8 mouse cellular contexts compared by ENCODE assay signal in the genomic region with DNA sequence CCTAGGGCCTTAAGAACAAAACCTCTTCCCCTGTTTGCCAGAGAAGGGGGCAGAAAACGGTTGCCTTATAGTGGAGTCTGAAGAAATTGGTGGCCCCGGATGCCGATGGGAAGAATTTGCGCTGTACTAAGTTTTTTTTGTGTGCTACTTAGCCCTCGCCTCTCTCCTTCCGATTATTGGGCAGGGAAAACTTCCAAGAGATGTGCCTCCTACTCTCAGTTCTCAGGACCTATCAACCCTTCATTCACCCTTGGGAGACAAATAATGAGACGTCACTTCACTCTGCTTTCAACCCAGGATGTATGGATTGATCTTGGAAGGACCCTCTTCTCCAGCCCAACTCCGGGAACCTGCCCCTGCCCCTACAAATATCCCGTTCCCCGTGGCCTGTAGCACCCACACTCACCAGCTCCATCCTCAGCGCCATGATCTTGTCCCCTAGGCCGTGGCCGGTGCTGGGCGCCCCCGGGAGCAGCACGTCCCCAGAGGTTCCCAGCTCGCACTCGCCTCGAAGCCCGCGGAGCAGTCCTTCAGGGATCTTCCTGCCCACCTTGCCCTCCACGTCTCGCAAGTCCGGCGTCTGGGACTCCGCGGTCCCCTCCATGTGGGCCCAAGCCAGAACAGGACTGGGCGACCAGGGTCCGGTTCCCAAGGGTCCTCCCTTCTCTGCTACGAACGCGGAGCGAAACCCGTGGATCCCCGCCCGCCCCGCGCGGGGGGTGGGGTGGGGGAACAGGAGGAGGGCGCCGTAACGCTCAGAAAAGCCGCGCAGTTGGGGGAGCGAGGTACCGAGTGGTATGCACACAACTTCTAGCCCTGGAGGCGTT. TPM values are rescaled to one million over a fixed set of nuclear protein-coding genes. Genes with fewer than 3 reads are reported as not detected.
DNase-seq lines count a peak whose midpoint lies in the region; TF ChIP-seq lines count a peak whose summit lies in the region.

No protein-coding gene starts in this region.

- peak; percentile 74 for DNase-seq in Muller cell, postnatal 12 days (ENCODE audit: inconsistent ontology term)
- DNase-seq in cerebellum, adult 2 months, result peak; percentile 87 to 88
- DNase-seq in frontal cortex, postnatal 14 days (ENCODE audit: low spot score in 2 of 2), result peak; percentile 40 to 62
- peak; percentile 62 for DNase-seq in hindbrain, embryonic 10.5 days (ENCODE audit: low spot score)
- peak; percentile 73 to 85 for DNase-seq in layer of hippocampus, postnatal 10 days (ENCODE audit: low spot score in 2 of 2)
- DNase-seq in lung, postnatal 14 days, result peak; percentile 73
- DNase-seq in ovary, postnatal 36 days (ENCODE audit: low spot score), result peak; percentile 77
- peak; percentile 82 for DNase-seq in thymus, postnatal 4 days

- H3K27ac ChIP-seq in cerebellum, adult 2 months (ENCODE audit: insufficient read depth, low read length), result peak overlapping the region; percentile 100
- H3K27ac ChIP-seq in hindbrain, embryonic 10.5 days, result peak overlapping the region; percentile 81

- TF ChIP-seq POLR2A in cerebellum, adult 2 months (IDR thresholded peaks at IDR 0.05; ENCODE audit: borderline replicate concordance, insufficient read depth, low read length), result peak; percentile 57

- peaks cover 13% of the 10 kb centered on the region for H3K4me1 ChIP-seq in cerebellum, adult 2 months (ENCODE audit: control insufficient read depth, insufficient read depth, low read length)
- H3K4me1 ChIP-seq in hindbrain, embryonic 10.5 days (replicated peaks), result peaks cover 34% of the 10 kb centered on the region

- no peak for TF ChIP-seq CTCF in cerebellum, adult 2 months (IDR thresholded peaks at IDR 0.05; ENCODE audit: borderline replicate concordance, insufficient read depth, low read depth, low read length)

- under 1% methylated on average over 47 of the region's 47 CpGs for WGBS in cerebellum, adult 2 months
- under 1% methylated on average over 47 of the region's 47 CpGs for WGBS in hindbrain, embryonic 10.5 days

- H3K27me3 ChIP-seq in cerebellum, adult 2 months (ENCODE audit: control insufficient read depth, insufficient read depth, low read length), result no peaks in the 10 kb centered on the region
- H3K27me3 ChIP-seq in hindbrain, embryonic 10.5 days (ENCODE audit: insufficient read depth, poor library complexity, severe bottlenecking), result peaks cover 35% of the 10 kb centered on the region

- peak overlapping the region; percentile 91 for H3K4me3 ChIP-seq in cerebellum, adult 2 months (replicated peaks; ENCODE audit: insufficient read depth, low read depth, low read length)
- peak overlapping the region; percentile 68 for H3K4me3 ChIP-seq in hindbrain, embryonic 10.5 days

- no peaks in the 10 kb centered on the region for H3K9me3 ChIP-seq in hindbrain, embryonic 10.5 days

- H3K36me3 ChIP-seq in hindbrain, embryonic 10.5 days, result no peaks in the 10 kb centered on the region

RNA-seq across cellular contexts. Expression of gene Lurap1, which starts 7.0 kb away (rescaled TPM):
- 42.5 and 45.3 TPM in 2 replicates for polyA plus RNA-seq in cerebellum, adult 2 months (2012; rRNA removed)
- polyA plus RNA-seq in hindbrain, embryonic 10.5 days (2016; fragmentation: Nextera tagmentation; extraction: Ambion mirVana), result 2.1 and 2.2 TPM in 2 replicates
- total RNA-seq in layer of hippocampus, postnatal 10 days (2021), result 10 to 100 TPM; 23.5 to 29.6 TPM

RNA-seq across cellular contexts. Expression of gene Pomgnt1, which starts 20.5 kb away (rescaled TPM):
- 71.7 and 76.4 TPM in 2 replicates for polyA plus RNA-seq in cerebellum, adult 2 months (2012; rRNA removed)
- 51.9 and 55.0 TPM in 2 replicates for polyA plus RNA-seq in hindbrain, embryonic 10.5 days (2016; fragmentation: Nextera tagmentation; extraction: Ambion mirVana)
- total RNA-seq in layer of hippocampus, postnatal 10 days (2021), result 10 to 100 TPM; 72.8 to 76.9 TPM

RNA-seq across cellular contexts. Expression of gene Rad54l, which starts 20.6 kb away (rescaled TPM):
- polyA plus RNA-seq in cerebellum, adult 2 months (2012; rRNA removed), result 2.6 and 3.2 TPM in 2 replicates
- 57.3 and 75.4 TPM in 2 replicates for polyA plus RNA-seq in hindbrain, embryonic 10.5 days (2016; fragmentation: Nextera tagmentation; extraction: Ambion mirVana)
- 1 to 10 TPM; 1.6 to 2.1 TPM for total RNA-seq in layer of hippocampus, postnatal 10 days (2021)

RNA-seq across cellular contexts. Expression of gene Tspan1, which starts 23.3 kb away (rescaled TPM):
- 0.47 and 0.67 TPM in 2 replicates for polyA plus RNA-seq in cerebellum, adult 2 months (2012; rRNA removed)
- 0.26 TPM in 1 of 2 replicates, not detected in the other for polyA plus RNA-seq in hindbrain, embryonic 10.5 days (2016; fragmentation: Nextera tagmentation; extraction: Ambion mirVana)
- total RNA-seq in layer of hippocampus, postnatal 10 days (2021), result under 1 TPM in 1 of 2 experiments, not detected in 1; 0.27 TPM

RNA-seq across cellular contexts. Expression of gene 1700042G07Rik, which starts 29.1 kb away (rescaled TPM):
- polyA plus RNA-seq in cerebellum, adult 2 months (2012; rRNA removed), result not detected in 2 replicates
- polyA plus RNA-seq in hindbrain, embryonic 10.5 days (2016; fragmentation: Nextera tagmentation; extraction: Ambion mirVana), result not detected in 2 replicates
- total RNA-seq in layer of hippocampus, postnatal 10 days (2021), result not detected

Comparison
In these comparisons a context has a peak if more than half of its experiments do, and no peak if none do; other contexts are left out.
1. Peak in every context shown above with its lines: DNase-seq, H3K4me3 ChIP-seq and H3K27ac ChIP-seq.
2. RNA of gene Lurap1, which starts 7.0 kb away (polyA plus RNA-seq): 42.5 to 45.3 TPM in cerebellum, adult 2 months; 2.1 to 2.2 TPM in hindbrain, embryonic 10.5 days; every median in the first group is over 10 times any median in the second.
3. RNA of gene Rad54l, which starts 20.6 kb away (polyA plus RNA-seq): 57.3 to 75.4 TPM in hindbrain, embryonic 10.5 days; 2.6 to 3.2 TPM in cerebellum, adult 2 months; every median in the first group is over 10 times any median in the second.